Mouse (Mus musculus) ES-Bruce4 (cell line): ENCODE results near the gene Arhgap10.

Source experiments
- CTCF ChIP-seq: IDR thresholded peaks from one replicate; pipeline ENCODE4 v1.8.1; 2011; ENCODE audit warnings: low read depth, low read length
- EP300 ChIP-seq: IDR thresholded peaks from 2 replicates; pipeline ENCODE4 v1.6.1; 2011; ENCODE audit warnings: low read depth, low read length; ENCODE audit not compliant: insufficient read depth
- POLR2A ChIP-seq: IDR thresholded peaks from one replicate; pipeline ENCODE4 v1.8.1; 2011; ENCODE audit warnings: low read length; ENCODE audit not compliant: insufficient read depth

GRCm38 (mm10) chr8:77492356-77493058, 25.2 kb downstream of the Arhgap10 start:
- TF ChIP-seq CTCF = no peak
- TF ChIP-seq POLR2A = no peak
- no peak for TF ChIP-seq EP300
